Mouse (Mus musculus) G1E (cell line): ENCODE measurements at regions not wholly inside any gene's neighbourhood (a gene's known extent, or its start where the extent isn't known, plus 50 kb on each side); places are given as distances from the start of the nearest gene placed in this dataset.

Source experiments
- ATAC-seq: 2 replicates; pipeline ENCODE4 v1.8.0; 2016; ENCODE audit warnings: mild to moderate bottlenecking; ENCODE audit not compliant: insufficient number of reproducible peaks, poor library complexity, low FRiP score, severe bottlenecking; ENCODE audit errors: extremely low read depth
- DNase-seq: peaks from one replicate; pipeline ENCODE4 v3.0.0; 2012; ENCODE audit warnings: low spot score
- H3K27me3 ChIP-seq: 2 replicates; pipeline ENCODE4 v1.6.1; 2012; ENCODE audit warnings: mild to moderate bottlenecking, low read length, inconsistent platforms; ENCODE audit not compliant: insufficient read depth
- H3K36me3 ChIP-seq: replicated peaks from 2 replicates; pipeline ENCODE3; 2012; ENCODE audit warnings: mild to moderate bottlenecking, inconsistent platforms
- H3K4me1 ChIP-seq: 2 replicates; pipeline ENCODE4 v1.6.1; 2012; ENCODE audit warnings: low read depth, low read length, inconsistent platforms, mixed read lengths; ENCODE audit not compliant: insufficient read depth
- H3K4me3 ChIP-seq: 2 replicates; pipeline ENCODE4 v1.5.1; 2012; ENCODE audit warnings: low read depth, mild to moderate bottlenecking, inconsistent platforms, low read length, moderate library complexity, mixed read lengths
- H3K9me3 ChIP-seq: replicated peaks from 2 replicates; pipeline ENCODE4 v1.6.1; 2012; ENCODE audit warnings: inconsistent platforms
- CTCF ChIP-seq: IDR thresholded peaks from 2 replicates; pipeline ENCODE4 v1.5.1; 2012; ENCODE audit warnings: low read depth, low read length, inconsistent platforms, mixed read lengths
- GATA1 ChIP-seq: IDR thresholded peaks from 2 replicates; pipeline ENCODE4 v1.6.1; 2012; ENCODE audit warnings: borderline replicate concordance, low read length, inconsistent platforms, mixed read lengths
- GATA2 ChIP-seq: IDR thresholded peaks from 2 replicates; pipeline ENCODE4 v1.6.1; 2012; ENCODE audit warnings: low read depth, low read length, inconsistent platforms, borderline replicate concordance
- POLR2AphosphoS5 ChIP-seq: IDR thresholded peaks from 2 replicates; pipeline ENCODE4 v1.6.1; 2012; ENCODE audit warnings: low read depth, low read length, inconsistent platforms; ENCODE audit not compliant: insufficient replicate concordance
- TAL1 ChIP-seq: conservative IDR thresholded peaks from 2 replicates; pipeline ENCODE4 v1.6.1; 2012; ENCODE audit warnings: low read depth, low read length, inconsistent platforms, mixed read lengths

- Histone ChIP-seq H3K27me3 (no peaks in the 10 kb centered on the region; the same call in 1 of the 2 replicates), H3K36me3 (no peaks in the 10 kb centered on the region), H3K4me3 (no peak overlapping the region), H3K4me1 (no peaks in the 10 kb centered on the region), H3K9me3 (no peaks in the 10 kb centered on the region)
- TF ChIP-seq GATA2, result no peak
- TF ChIP-seq POLR2AphosphoS5, result no peak
- no peak for TF ChIP-seq TAL1
- TF ChIP-seq GATA1, result no peak
- no peak for TF ChIP-seq CTCF
- DNase-seq (no peak), ATAC-seq (no peak)
These were observed 293.4 kb upstream of the Nrip1 start for GRCm38 (mm10) chr16:76667046-76667445.

- H3K9me3 ChIP-seq, result no peaks in the 10 kb centered on the region
- TF ChIP-seq GATA2, result no peak
- no peak for TF ChIP-seq CTCF
- no peak for TF ChIP-seq POLR2AphosphoS5
- no peak for TF ChIP-seq GATA1
- TF ChIP-seq TAL1, result no peak
These were observed 281.5 kb upstream of the Nrip1 start for GRCm38 (mm10) chr16:76655106-76655505.

DNA sequence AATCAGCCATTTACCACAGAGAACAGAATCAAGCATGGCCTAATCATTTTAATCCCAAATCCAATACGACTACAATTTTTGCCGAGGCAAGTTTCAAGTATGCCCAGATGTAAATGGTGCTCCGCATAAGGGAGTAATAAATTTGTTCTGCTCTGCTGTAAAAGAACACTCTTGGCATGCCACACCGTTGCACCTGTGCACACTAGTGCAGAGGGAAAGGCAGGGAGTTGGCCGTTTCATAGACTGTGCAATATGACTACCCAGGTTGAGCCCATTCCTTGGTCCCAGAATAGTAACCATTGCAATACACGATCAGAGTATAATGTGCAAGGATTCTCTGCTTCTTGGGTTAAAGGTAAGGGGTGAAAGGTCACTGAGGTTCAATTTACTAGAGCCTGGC, 270.7 kb upstream of the Nrip1 start:
- Histone ChIP-seq H3K27me3 (no peaks in the 10 kb centered on the region), H3K4me3 (no peak overlapping the region), H3K9me3 (no peaks in the 10 kb centered on the region), H3K36me3 (no peaks in the 10 kb centered on the region), H3K4me1 (no peaks in the 10 kb centered on the region)
- DNase-seq (no peak), ATAC-seq (no peak)
- TF ChIP-seq CTCF, result no peak
- no peak for TF ChIP-seq POLR2AphosphoS5
- no peak for TF ChIP-seq GATA2
- TF ChIP-seq TAL1, result no peak
- no peak for TF ChIP-seq GATA1

More at GRCm38 (mm10) chr16:76655106-76655505, 281.5 kb upstream of the Nrip1 start:
- ATAC-seq, result no peak
- Histone ChIP-seq H3K4me3 (no peak overlapping the region), H3K36me3 (no peaks in the 10 kb centered on the region), H3K27me3 (no peaks in the 10 kb centered on the region), H3K4me1 (no peaks in the 10 kb centered on the region)
- no peak for DNase-seq

DNA sequence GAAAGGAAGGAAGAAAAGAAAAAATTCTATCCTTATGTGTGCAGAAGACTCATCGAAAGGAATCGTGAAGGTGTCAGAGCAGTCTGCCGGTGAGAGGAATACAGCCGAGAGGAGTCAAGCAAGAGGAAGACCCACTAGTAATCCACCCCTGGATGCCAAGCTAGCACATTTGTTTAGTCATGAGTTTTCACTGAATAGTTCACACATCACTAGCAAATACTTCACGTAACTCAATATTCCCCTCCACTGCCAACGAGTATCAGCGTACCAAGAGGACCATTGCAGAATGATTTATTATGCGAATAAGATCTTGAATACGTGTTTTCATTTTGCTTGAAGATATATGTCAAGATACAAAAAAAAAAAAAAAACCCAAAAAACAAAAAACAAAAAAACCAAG, 270.2 kb upstream of the Nrip1 start:
- TF ChIP-seq GATA1, result no peak
- no peak for TF ChIP-seq POLR2AphosphoS5
- no peak for TF ChIP-seq TAL1
- TF ChIP-seq GATA2, result no peak
- no peak for TF ChIP-seq CTCF
- Histone ChIP-seq H3K9me3 (no peaks in the 10 kb centered on the region), H3K4me3 (no peak overlapping the region), H3K36me3 (no peaks in the 10 kb centered on the region), H3K4me1 (no peaks in the 10 kb centered on the region), H3K27me3 (no peaks in the 10 kb centered on the region)
- ATAC-seq (no peak), DNase-seq (no peak)

DNA sequence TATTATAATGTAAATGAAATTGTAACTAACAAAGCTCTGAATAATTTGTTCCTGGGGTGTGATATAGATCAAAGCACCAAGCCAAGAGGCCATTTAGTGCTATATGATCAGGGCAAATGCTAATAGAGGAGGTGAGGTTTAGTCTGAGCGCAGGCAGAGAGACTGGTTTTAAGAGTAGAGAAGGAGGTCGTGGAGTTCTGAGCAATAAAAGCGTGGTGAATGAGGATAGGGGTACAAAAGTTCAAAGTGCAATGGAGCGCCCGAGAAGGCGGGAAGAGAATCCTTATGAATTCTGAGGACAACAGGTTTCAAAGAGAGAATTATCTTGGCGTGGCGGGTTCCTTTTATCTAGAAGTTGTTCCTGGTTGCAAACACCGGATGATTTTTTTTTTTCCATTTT, 261.5 kb upstream of the Nrip1 start:
- ATAC-seq (no peak), DNase-seq (no peak)
- H3K4me1 ChIP-seq, result no peaks in the 10 kb centered on the region
- H3K36me3 ChIP-seq, result no peaks in the 10 kb centered on the region
- H3K9me3 ChIP-seq, result no peaks in the 10 kb centered on the region
- no peak overlapping the region for H3K4me3 ChIP-seq
- H3K27me3 ChIP-seq, result no peaks in the 10 kb centered on the region
- no peak for TF ChIP-seq CTCF
- TF ChIP-seq GATA2, result no peak
- TF ChIP-seq GATA1, result no peak
- no peak for TF ChIP-seq POLR2AphosphoS5
- TF ChIP-seq TAL1, result no peak

DNA sequence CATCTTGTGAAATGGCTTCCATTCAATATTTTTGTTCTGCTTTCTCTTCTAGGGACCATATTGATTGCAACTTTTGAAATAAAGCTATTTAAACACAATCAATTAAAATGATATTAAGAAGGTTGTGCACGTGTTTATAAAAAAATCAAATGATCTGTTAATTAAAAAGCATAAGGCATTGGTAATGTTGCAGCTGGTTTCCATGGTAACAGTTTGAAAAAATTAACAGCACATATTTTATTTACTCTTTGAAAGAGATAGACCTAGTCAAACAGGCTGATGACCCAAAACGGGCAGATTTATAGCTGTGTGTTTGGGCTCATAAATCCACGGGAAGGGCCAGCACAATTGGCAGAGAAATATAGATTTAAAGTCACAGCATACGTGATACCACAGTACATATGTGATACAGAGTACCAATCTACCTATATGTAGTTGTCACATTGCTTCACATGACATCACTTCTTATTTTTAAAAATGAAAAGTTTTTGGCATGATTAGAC, 260.6 kb upstream of the Nrip1 start:
- Histone ChIP-seq H3K36me3 (no peaks in the 10 kb centered on the region), H3K4me1 (no peaks in the 10 kb centered on the region), H3K4me3 (no peak overlapping the region), H3K9me3 (no peaks in the 10 kb centered on the region), H3K27me3 (no peaks in the 10 kb centered on the region)
- DNase-seq, result no peak
- no peak for TF ChIP-seq GATA1
- no peak for TF ChIP-seq CTCF
- no peak for TF ChIP-seq POLR2AphosphoS5
- no peak for TF ChIP-seq GATA2
- no peak for TF ChIP-seq TAL1
- no peak for ATAC-seq
